Mouse (Mus musculus) layer of hippocampus, postnatal 14 days (tissue): ENCODE measurements around the gene Fcgbp. TPM values are rescaled to one million over a fixed set of nuclear protein-coding genes. Genes with fewer than 3 reads are reported as not detected.
A peak's percentile ranks its signal among the peaks of the same experiment; 100 is the strongest.

Experiments
- DNase-seq, 2 experiments: peaks; one replicate each; pipeline ENCODE4 v3.0.0; 2021 to 2022; ENCODE audit warnings: low spot score in 2 of 2, mixed read lengths in 1 of 2
- long read RNA-seq, 2 experiments: library from polyadenylated mRNA; stranded (forward); transcript quantifications; one replicate each; pipeline ENCODE4 v2.0.0; 2021
- total RNA-seq, 2 experiments: library from RNA; stranded (reverse); gene quantifications; 2 replicates each; pipeline ENCODE4 v1.2.3; 2021

The Fcgbp gene
- 1 to 10 TPM; 1.3 to 2.2 TPM for total RNA-seq
- long read RNA-seq, experiment 1, partial matches to known transcripts: 2 of 2 reads
- long read RNA-seq, experiment 1, other reads (novel, unspliced or antisense): 0 of 2 reads
- long read RNA-seq, experiment 2, partial matches to known transcripts: 2 of 3 reads
- long read RNA-seq, experiment 2, other reads (novel, unspliced or antisense): 1 of 3 reads

- no peak for DNase-seq
Measured at GRCm38 (mm10) chr7:28070531-28071298, at the start of gene Fcgbp. TSS of gene Fcgbp (plus strand) at chr7:28071236.

- no peak for DNase-seq
Measured at GRCm38 (mm10) chr7:28044524-28044923, 26.5 kb upstream of the Fcgbp start.

GRCm38 (mm10) chr7:28049476-28050409 is 21.3 kb upstream of the Fcgbp start, which contains the start of gene Psmc4:
TSS of gene Psmc4 (minus strand) at chr7:28050101.
- DNase-seq: peak; percentile 98 to 99

- no peak for DNase-seq
Measured at GRCm38 (mm10) chr7:28050584-28050983, 20.5 kb upstream of the Fcgbp start.

GRCm38 (mm10) chr7:28053046-28053930 is 17.7 kb upstream of the Fcgbp start:
- no peak for DNase-seq

- DNase-seq: no peak
Measured at GRCm38 (mm10) chr7:28059972-28060371, 11.1 kb upstream of the Fcgbp start.

- no peak for DNase-seq
Measured at GRCm38 (mm10) chr7:28068661-28069060, 2.4 kb upstream of the Fcgbp start.

- no peak for DNase-seq
Measured at GRCm38 (mm10) chr7:28069546-28070172, 1.4 kb upstream of the Fcgbp start.

- peak; percentile 32 to 45 for DNase-seq
Measured at GRCm38 (mm10) chr7:28084215-28084614, 13.2 kb downstream of the Fcgbp start.

- no peak for DNase-seq
Measured at GRCm38 (mm10) chr7:28086236-28086635, 15.2 kb downstream of the Fcgbp start.

- DNase-seq: no peak
Measured at GRCm38 (mm10) chr7:28093541-28093940, 22.5 kb downstream of the Fcgbp start.

- DNase-seq: no peak
Measured at GRCm38 (mm10) chr7:28099101-28099500, 28.1 kb downstream of the Fcgbp start.

GRCm38 (mm10) chr7:28100596-28101590 is 29.9 kb downstream of the Fcgbp start:
- DNase-seq: peak in 1 of 2 experiments; percentile 24

GRCm38 (mm10) chr7:28102936-28103335 is 31.9 kb downstream of the Fcgbp start:
- peak; percentile 4 to 16 for DNase-seq

GRCm38 (mm10) chr7:28104670-28105069 is 33.6 kb downstream of the Fcgbp start:
- no peak for DNase-seq

GRCm38 (mm10) chr7:28106241-28106640 is 35.2 kb downstream of the Fcgbp start:
- no peak for DNase-seq

- DNase-seq: no peak
Measured at GRCm38 (mm10) chr7:28114648-28115047, 43.6 kb downstream of the Fcgbp start.

GRCm38 (mm10) chr7:28129166-28129565 is 58.1 kb downstream of the Fcgbp start, which contains the start of gene 9530053A07Rik:
TSS of gene 9530053A07Rik (plus strand) at chr7:28129466.
- no peak for DNase-seq

GRCm38 (mm10) chr7:28137613-28138012 is 66.6 kb downstream of the Fcgbp start:
- DNase-seq: peak; percentile 21 to 49
